Mouse (Mus musculus) liver, postnatal 0 days (tissue): ENCODE results near the gene B3galnt1. TPM values are rescaled to one million over a fixed set of nuclear protein-coding genes. Genes with fewer than 3 reads are reported as not detected.
A peak's percentile ranks its signal among the peaks of the same experiment; 100 is the strongest.

Source experiments
- ATAC-seq: fragments of 200-750 bp; cut with Nextera tagmentation; 2 replicates; pipeline ENCODE4 v1.8.0; 2017; ENCODE audit warnings: mild to moderate bottlenecking, moderate library complexity
- DNase-seq: peaks from one replicate; pipeline ENCODE4 v3.0.0-alpha.2; 2016
- H3K27ac ChIP-seq: fragments of 300-500 bp; sonication (generic); 2 replicates; pipeline ENCODE4 v1.5.1; 2014; ENCODE audit warnings: antibody characterized with exemption, moderate library complexity, mild to moderate bottlenecking, low read depth
- H3K27me3 ChIP-seq: fragments of 300-500 bp; sonication (generic); 2 replicates; pipeline ENCODE4 v1.6.1; 2014; ENCODE audit warnings: low read length, control low read depth, mixed read lengths; ENCODE audit not compliant: insufficient read depth
- H3K36me3 ChIP-seq: fragments of 300-500 bp; sonication (generic); replicated peaks from 2 replicates; pipeline ENCODE4 v1.6.1; 2014; ENCODE audit warnings: mild to moderate bottlenecking, control low read depth, low read length, moderate library complexity, mixed read lengths; ENCODE audit not compliant: insufficient read depth
- H3K4me1 ChIP-seq: fragments of 300-500 bp; sonication (generic); 2 replicates; pipeline ENCODE4 v1.6.1; 2014; ENCODE audit warnings: antibody characterized with exemption, mild to moderate bottlenecking, control low read depth; ENCODE audit not compliant: insufficient read depth
- H3K4me2 ChIP-seq: fragments of 300-500 bp; sonication (generic); 2 replicates; pipeline ENCODE4 v1.6.1; 2014; ENCODE audit warnings: low read depth, mild to moderate bottlenecking, low read length, moderate library complexity, mixed read lengths
- H3K4me3 ChIP-seq: fragments of 300-500 bp; sonication (generic); 2 replicates; pipeline ENCODE4 v1.5.1; 2014; ENCODE audit warnings: low read depth, low read length
- H3K9ac ChIP-seq: fragments of 300-500 bp; sonication (generic); replicated peaks from 2 replicates; pipeline ENCODE4 v1.6.1; 2014; ENCODE audit warnings: mild to moderate bottlenecking, moderate library complexity
- H3K9me3 ChIP-seq: fragments of 300-500 bp; sonication (generic); 2 replicates; pipeline ENCODE4 v1.6.1; 2016; ENCODE audit warnings: mild to moderate bottlenecking, control low read depth, low read length, mixed read lengths
- CTCF ChIP-seq: sonication (generic); IDR thresholded peaks from 2 replicates; pipeline ENCODE4 v1.5.1; 2016; ENCODE audit warnings: antibody characterized with exemption, low read depth
- EP300 ChIP-seq: IDR thresholded peaks from 2 replicates; pipeline ENCODE4 v1.6.1; 2016; ENCODE audit warnings: antibody characterized with exemption, low read depth, mild to moderate bottlenecking
- WGBS: fragments of 180-500 bp; shearing (Covaris S2); extraction: QIAGEN DNeasy Blood & Tissue Kit; methylation state at CpG from one replicate; pipeline ENCODE4 v1.1.7; 2014; ENCODE audit not compliant: insufficient replicate concordance; 5-methylcytosine and 5-hydroxymethylcytosine counted together
- polyA plus RNA-seq: library from polyadenylated mRNA; unstranded; fragments of >200 nt; fragmentation: Nextera tagmentation; extraction: Ambion mirVana; gene quantifications from 2 replicates; pipeline ENCODE4 v1.2.1, GENCODE M21; 2015

Gene B3galnt1
- polyA plus RNA-seq, 1 experiment from 2014 or later: 2.0 TPM

- 87% methylated on average over 1 of the region's 1 CpGs for WGBS
These were observed 71.4 kb downstream of the B3galnt1 start for GRCm38 (mm10) chr3:69527384-69527783.

GRCm38 (mm10) chr3:69525072-69525529 is 73.7 kb downstream of the B3galnt1 start:
- Histone ChIP-seq H3K27me3 (no peaks in the 10 kb centered on the region), H3K36me3 (no peaks in the 10 kb centered on the region), H3K9ac (no peak overlapping the region), H3K4me2 (no peak overlapping the region), H3K4me1 (peaks cover 2% of the 10 kb centered on the region; the same call in 1 of the 2 replicates), H3K27ac (0 out of 2 replicates have a peak overlapping the region, but pooled peaks have one; percentile 3), H3K9me3 (0 out of 2 replicates have a peak, but pooled peaks cover 5% of the 10 kb centered on the region), H3K4me3 (no peak overlapping the region)
- DNase-seq (no peak), ATAC-seq (no peak)
- no peak for TF ChIP-seq EP300
- no peak for TF ChIP-seq CTCF
- WGBS: 51% methylated on average over 8 of the region's 8 CpGs

More at GRCm38 (mm10) chr3:69527384-69527783, 71.4 kb downstream of the B3galnt1 start:
- Histone ChIP-seq H3K27ac (no peak overlapping the region), H3K9me3 (0 out of 2 replicates have a peak, but pooled peaks cover under 1% of the 10 kb centered on the region), H3K27me3 (no peaks in the 10 kb centered on the region), H3K4me3 (no peak overlapping the region), H3K36me3 (no peaks in the 10 kb centered on the region), H3K4me2 (no peak overlapping the region), H3K4me1 (peaks cover 2% of the 10 kb centered on the region; the same call in 1 of the 2 replicates), H3K9ac (no peak overlapping the region)
- DNase-seq (no peak), ATAC-seq (no peak)
- no peak for TF ChIP-seq EP300
- no peak for TF ChIP-seq CTCF

- H3K4me1 ChIP-seq: peaks cover 2% of the 10 kb centered on the region; the same call in 1 of the 2 replicates
- no peak overlapping the region for H3K4me3 ChIP-seq
- H3K27me3 ChIP-seq: no peaks in the 10 kb centered on the region
- ATAC-seq (peak; percentile 45; the same call in 1 of the 2 replicates), DNase-seq (no peak)
- H3K9ac ChIP-seq: no peak overlapping the region
- 0 out of 2 replicates have a peak overlapping the region, but pooled peaks have one; percentile 3 for H3K27ac ChIP-seq
- 0 out of 2 replicates have a peak, but pooled peaks cover 5% of the 10 kb centered on the region for H3K9me3 ChIP-seq
- no peak overlapping the region for H3K4me2 ChIP-seq
- H3K36me3 ChIP-seq: no peaks in the 10 kb centered on the region
- TF ChIP-seq EP300: no peak
- TF ChIP-seq CTCF: no peak
- 43% methylated on average over 8 of the region's 8 CpGs for WGBS
These were observed 74.2 kb downstream of the B3galnt1 start for GRCm38 (mm10) chr3:69524356-69525071.

Other genes starting within 250 kb of the B3galnt1 start
- gene Nmd3, start 123.0 kb upstream of the B3galnt1 start, polyA plus RNA-seq: 64.0 and 69.9 TPM in 2 replicates